Mouse (Mus musculus) heart, embryonic 10.5 days (tissue): ENCODE measurements around the gene Adap2. TPM values are rescaled to one million over a fixed set of nuclear protein-coding genes. Genes with fewer than 3 reads are reported as not detected.

Experiments used
- DNase-seq: peaks from one replicate; pipeline ENCODE4 v3.0.0-alpha.2; 2017; ENCODE audit warnings: low spot score
- H3K27ac ChIP-seq: fragments of 300-500 bp; sonication (generic); 2 replicates; pipeline ENCODE4 v1.5.1; 2016; ENCODE audit warnings: mild to moderate bottlenecking
- H3K27me3 ChIP-seq: fragments of 300-500 bp; sonication (generic); 2 replicates; pipeline ENCODE4 v1.6.1; 2016; ENCODE audit warnings: mild to moderate bottlenecking; ENCODE audit not compliant: poor library complexity, insufficient read depth, severe bottlenecking
- H3K36me3 ChIP-seq: fragments of 300-500 bp; sonication (generic); 2 replicates; pipeline ENCODE4 v1.6.1; 2016; ENCODE audit warnings: mild to moderate bottlenecking, moderate library complexity
- H3K4me1 ChIP-seq: fragments of 300-500 bp; sonication (generic); 2 replicates; pipeline ENCODE4 v1.6.1; 2016; ENCODE audit warnings: mild to moderate bottlenecking
- H3K4me3 ChIP-seq: fragments of 300-500 bp; sonication (generic); 2 replicates; pipeline ENCODE4 v1.5.1; 2016; ENCODE audit warnings: mild to moderate bottlenecking, moderate library complexity
- H3K9me3 ChIP-seq: fragments of 300-500 bp; sonication (generic); 2 replicates; pipeline ENCODE4 v1.6.1; 2016; ENCODE audit warnings: mild to moderate bottlenecking, moderate library complexity
- WGBS: fragments of 180-500 bp; shearing (Covaris S2); methylation state at CpG from one replicate; pipeline ENCODE4 v1.1.7; 2016; 5-methylcytosine and 5-hydroxymethylcytosine counted together
- polyA plus RNA-seq: library from polyadenylated mRNA; unstranded; fragments of >200 nt; fragmentation: Nextera tagmentation; extraction: Ambion mirVana; gene quantifications from 2 replicates; pipeline ENCODE4 v1.2.1, GENCODE M21; 2016

Gene Adap2
- polyA plus RNA-seq, 1 experiment from 2014 or later, result 0.46 TPM

DNA sequence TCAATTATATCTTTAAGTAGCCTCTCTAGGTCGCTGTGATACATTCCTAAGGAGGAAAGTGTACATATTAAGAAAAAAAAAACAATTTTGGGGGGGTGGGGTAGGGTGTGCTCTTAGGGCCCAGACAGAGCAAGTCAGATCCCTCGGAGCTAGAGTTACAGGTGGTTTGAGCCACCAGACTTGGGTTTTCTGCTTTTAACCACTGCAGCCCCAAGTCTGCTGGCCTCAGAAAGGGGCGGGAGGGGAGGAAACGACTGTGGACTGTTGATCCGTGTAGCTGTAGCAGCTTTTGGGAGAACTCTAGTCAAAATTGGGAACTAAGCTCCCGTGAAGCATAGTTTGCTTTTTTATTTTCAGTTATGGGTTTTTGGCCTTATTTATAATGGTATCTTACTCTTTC, 56.4 kb downstream of the Adap2 start:
- Histone ChIP-seq H3K27me3 (no peaks in the 10 kb centered on the region), H3K4me3 (peak overlapping the region; percentile 96), H3K27ac (no peak overlapping the region), H3K4me1 (peaks cover 14% of the 10 kb centered on the region), H3K9me3 (no peaks in the 10 kb centered on the region), H3K36me3 (peaks cover 21% of the 10 kb centered on the region)
- no peak for DNase-seq
- 52% methylated on average over 6 of the region's 6 CpGs for WGBS

DNA sequence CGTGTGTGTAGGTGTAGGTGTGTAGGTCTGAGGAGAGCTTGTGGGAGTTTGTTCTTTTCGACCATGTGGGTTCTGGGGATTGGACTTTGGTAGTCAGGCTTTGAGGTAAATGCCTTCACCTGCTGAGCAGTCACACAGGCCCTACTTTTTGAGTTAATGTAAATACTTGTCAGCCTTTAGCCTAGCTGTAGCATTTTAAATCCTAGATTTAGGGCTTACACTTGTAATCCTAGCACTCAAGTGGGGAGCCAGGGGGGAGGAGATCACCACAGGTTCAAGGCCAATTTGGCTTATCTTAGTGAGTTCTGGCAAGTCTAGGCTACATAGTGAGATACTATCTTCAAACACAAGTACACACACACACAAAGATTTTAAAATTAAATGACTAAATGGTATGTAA, 58.4 kb downstream of the Adap2 start:
- Histone ChIP-seq H3K36me3 (peaks cover 27% of the 10 kb centered on the region), H3K4me3 (no peak overlapping the region), H3K27ac (no peak overlapping the region), H3K9me3 (no peaks in the 10 kb centered on the region), H3K4me1 (peaks cover 14% of the 10 kb centered on the region), H3K27me3 (no peaks in the 10 kb centered on the region)
- 95% methylated on average over 2 of the region's 2 CpGs for WGBS
- no peak for DNase-seq

DNA sequence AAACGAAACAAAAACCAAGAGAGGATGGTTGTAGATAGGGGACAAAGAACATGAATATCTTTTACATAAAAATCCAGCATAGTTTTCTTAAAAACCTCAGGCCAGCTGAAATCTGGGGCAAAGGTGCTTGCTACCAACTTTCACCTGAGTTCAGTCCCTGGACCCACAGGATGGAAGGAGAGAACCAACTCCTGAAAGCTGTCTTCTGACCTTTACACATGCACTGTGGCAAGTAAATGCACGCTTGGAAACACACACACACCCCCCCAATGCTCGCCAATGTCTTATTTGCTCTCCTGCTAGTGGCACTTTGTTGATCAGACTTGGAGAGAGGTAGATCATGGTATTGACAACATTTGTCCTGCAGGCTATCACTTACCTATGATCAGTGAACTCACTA, 61.4 kb downstream of the Adap2 start:
- peaks cover 4% of the 10 kb centered on the region for H3K4me1 ChIP-seq
- H3K36me3 ChIP-seq, result peaks cover 32% of the 10 kb centered on the region
- H3K9me3 ChIP-seq, result no peaks in the 10 kb centered on the region
- WGBS, result 86% methylated on average over 3 of the region's 3 CpGs
- H3K27me3 ChIP-seq, result no peaks in the 10 kb centered on the region
- DNase-seq, result no peak
- H3K4me3 ChIP-seq, result no peak overlapping the region
- H3K27ac ChIP-seq, result no peak overlapping the region

DNA sequence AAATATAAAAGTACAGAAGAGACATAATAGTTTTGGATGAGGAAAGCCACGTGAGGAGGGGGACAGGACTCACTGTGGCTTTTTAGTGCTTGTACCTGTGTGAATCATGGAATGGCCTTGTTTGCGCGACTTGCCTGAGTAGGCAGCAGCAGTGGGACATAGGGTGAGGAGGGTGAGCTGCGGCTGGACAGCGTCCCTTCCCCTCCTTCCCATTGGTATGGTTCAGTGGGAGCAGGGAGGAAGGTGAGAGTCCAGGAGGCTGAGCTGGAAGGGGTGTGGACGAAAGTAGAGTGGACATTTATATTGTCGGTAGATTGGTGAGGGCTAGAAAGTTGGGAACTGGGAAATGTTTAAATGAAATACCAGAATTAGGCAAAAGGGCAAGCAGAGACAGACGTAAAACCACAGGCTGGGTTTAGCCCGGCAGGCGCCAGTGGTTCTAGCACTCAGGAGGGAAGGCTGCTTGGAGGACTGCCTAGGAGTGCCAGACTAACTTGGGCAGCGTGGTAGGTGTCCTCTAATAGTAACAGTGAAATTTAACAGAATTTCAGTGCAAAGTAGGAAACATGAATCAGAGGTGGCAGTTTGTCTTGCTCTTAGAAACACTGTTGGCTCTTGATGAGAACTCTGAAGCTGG, 64.9 kb downstream of the Adap2 start:
- Histone ChIP-seq H3K27ac (no peak overlapping the region), H3K27me3 (no peaks in the 10 kb centered on the region), H3K9me3 (no peaks in the 10 kb centered on the region), H3K36me3 (peaks cover 49% of the 10 kb centered on the region), H3K4me3 (no peak overlapping the region), H3K4me1 (no peaks in the 10 kb centered on the region)
- DNase-seq, result no peak
- 82% methylated on average over 11 of the region's 11 CpGs for WGBS

Other genes with a start within 250 kb of the Adap2 start
- 42.0 and 49.5 TPM in 2 replicates for gene Utp6, start 191.7 kb upstream of the Adap2 start, polyA plus RNA-seq
- gene Suz12, start 161.0 kb upstream of the Adap2 start, polyA plus RNA-seq, result 16.0 and 20.1 TPM in 2 replicates
- gene Crlf3, start 73.1 kb upstream of the Adap2 start, polyA plus RNA-seq, result 48.1 and 57.5 TPM in 2 replicates
- gene Atad5, start 64.7 kb upstream of the Adap2 start, polyA plus RNA-seq, result 8.4 and 11.0 TPM in 2 replicates
- gene Tefm, start 11.9 kb upstream of the Adap2 start, polyA plus RNA-seq, result 35.4 and 36.6 TPM in 2 replicates
- gene Rnf135, start 29.7 kb downstream of the Adap2 start, polyA plus RNA-seq, result 8.8 and 9.4 TPM in 2 replicates
- gene Rhot1, start 54.9 kb downstream of the Adap2 start, polyA plus RNA-seq, result 57.0 and 63.2 TPM in 2 replicates
- gene Rhbdl3, start 146.8 kb downstream of the Adap2 start, polyA plus RNA-seq, result 0.39 and 1.2 TPM in 2 replicates
- gene 5730455P16Rik, start 223.9 kb downstream of the Adap2 start, polyA plus RNA-seq, result 15.0 and 17.2 TPM in 2 replicates
- gene Zfp207, start 229.2 kb downstream of the Adap2 start, polyA plus RNA-seq, result 191 and 222 TPM in 2 replicates